Mouse (Mus musculus): ENCODE measurements at regions not wholly inside any gene's neighbourhood (a gene's known extent, or its start where the extent isn't known, plus 50 kb on each side); places are given as distances from the start of the nearest gene placed in this dataset.
"Not testable (repeated sequence)": the region's sequence is repeated elsewhere in the genome, so short reads cannot be mapped to it uniquely, and the experiment has no call there.

- DNase-seq: not testable (repeated sequence)
These were observed 91.7 kb upstream of the Slc22a30 start for GRCm38 (mm10) chr19:8496561-8496960.

GRCm38 (mm10) chr19:8497526-8497925 lies 92.6 kb upstream of the Slc22a30 start:
- DNase-seq: not testable (repeated sequence)

- not testable (repeated sequence) for DNase-seq
These were observed 73.3 kb upstream of the Slc22a8 start for GRCm38 (mm10) chr19:8517721-8518120.

- DNase-seq: no peak
These were observed 72.8 kb upstream of the Slc22a8 start for GRCm38 (mm10) chr19:8518273-8518672.

GRCm38 (mm10) chr19:8518933-8519332 lies 72.1 kb upstream of the Slc22a8 start:
- not testable (repeated sequence) for DNase-seq

GRCm38 (mm10) chr19:8534597-8534996 lies 56.5 kb upstream of the Slc22a8 start:
- DNase-seq: no peak

GRCm38 (mm10) chr19:8536085-8536484 lies 55.0 kb upstream of the Slc22a8 start:
- peak; percentile 21 for DNase-seq

Measured in retina, postnatal 1 day (tissue).